Mouse (Mus musculus) cortical plate, adult 2 months (tissue): Measurements from ENCODE around the gene Cracr2b.

Experiments
- CTCF ChIP-seq: fragments of 200-500 bp; IDR thresholded peaks from 2 replicates; pipeline ENCODE4 v1.5.1; 2011; ENCODE audit warnings: mild to moderate bottlenecking, control low read depth, low read length; ENCODE audit not compliant: insufficient read depth; ENCODE audit errors: extremely low read depth
- POLR2A ChIP-seq: fragments of 200-500 bp; IDR thresholded peaks from 2 replicates; pipeline ENCODE4 v1.6.1; 2011; ENCODE audit warnings: mild to moderate bottlenecking, low read length, control low read depth; ENCODE audit not compliant: insufficient read depth; ENCODE audit errors: extremely low read depth

DNA sequence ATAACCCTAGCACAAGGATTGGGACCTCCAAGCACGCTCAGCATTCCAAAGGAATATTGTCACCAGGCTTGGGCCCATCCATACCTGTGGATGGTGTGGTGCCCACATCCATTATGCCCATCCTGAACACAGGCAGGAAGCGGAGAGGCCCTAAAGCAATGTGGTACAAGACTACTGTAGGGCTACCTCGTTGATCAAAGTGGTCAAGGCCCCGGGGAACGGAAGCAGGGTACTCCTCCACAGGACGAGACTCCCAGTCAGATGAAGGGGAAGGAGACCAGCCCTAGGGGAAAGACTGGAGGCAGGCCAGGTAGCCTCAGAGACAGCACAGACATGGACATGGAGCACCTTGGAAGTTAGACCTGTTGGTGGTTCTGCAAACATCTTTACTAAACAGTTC lies 11.9 kb downstream of the Cracr2b start:
- no peak for TF ChIP-seq CTCF
- no peak for TF ChIP-seq POLR2A
